Mouse (Mus musculus) hindbrain, embryonic 16.5 days (tissue): Measurements from ENCODE around the gene Tspan18. TPM values are rescaled to one million over a fixed set of nuclear protein-coding genes. Genes with fewer than 3 reads are reported as not detected.

ENCODE experiments used
- ATAC-seq: fragments of 200-750 bp; cut with Nextera tagmentation; 2 replicates; pipeline ENCODE4 v1.8.0; 2017; ENCODE audit warnings: moderate TSS enrichment, moderate library complexity
- H3K27ac ChIP-seq: fragments of 300-500 bp; sonication (generic); 2 replicates; pipeline ENCODE4 v1.5.1; 2014; ENCODE audit warnings: low read depth, mild to moderate bottlenecking, control low read depth, low read length, moderate library complexity
- H3K27me3 ChIP-seq: fragments of 300-500 bp; sonication (generic); replicated peaks from 2 replicates; pipeline ENCODE4 v1.6.1; 2014; ENCODE audit warnings: low read length; ENCODE audit not compliant: control insufficient read depth, insufficient read depth
- H3K36me3 ChIP-seq: fragments of 300-500 bp; sonication (generic); 2 replicates; pipeline ENCODE4 v1.6.1; 2014; ENCODE audit warnings: mild to moderate bottlenecking, low read length, moderate library complexity, mixed read lengths; ENCODE audit not compliant: control insufficient read depth, insufficient read depth
- H3K4me1 ChIP-seq: fragments of 300-500 bp; sonication (generic); 2 replicates; pipeline ENCODE4 v1.6.1; 2014; ENCODE audit warnings: low read depth, low read length; ENCODE audit not compliant: control insufficient read depth, insufficient read depth
- H3K4me2 ChIP-seq: fragments of 300-500 bp; sonication (generic); 2 replicates; pipeline ENCODE4 v1.6.1; 2014; ENCODE audit warnings: mild to moderate bottlenecking, low read length, control low read depth, moderate library complexity
- H3K4me3 ChIP-seq: fragments of 300-500 bp; sonication (generic); 2 replicates; pipeline ENCODE4 v1.5.1; 2014; ENCODE audit warnings: mild to moderate bottlenecking, low read length, control low read depth, moderate library complexity
- H3K9ac ChIP-seq: fragments of 300-500 bp; sonication (generic); 2 replicates; pipeline ENCODE4 v1.6.1; 2014; ENCODE audit warnings: low read depth, mild to moderate bottlenecking, control low read depth, low read length, moderate library complexity
- H3K9me3 ChIP-seq: fragments of 300-500 bp; sonication (generic); 2 replicates; pipeline ENCODE4 v1.6.1; 2014; ENCODE audit warnings: mild to moderate bottlenecking, low read length, moderate library complexity; ENCODE audit not compliant: control insufficient read depth
- WGBS: fragments of 180-500 bp; shearing (Covaris S2); extraction: QIAGEN DNeasy Blood & Tissue Kit; methylation state at CpG from one replicate; pipeline ENCODE4 v1.1.7; 2014; 5-methylcytosine and 5-hydroxymethylcytosine counted together
- polyA plus RNA-seq: library from polyadenylated mRNA; unstranded; fragments of >200 nt; fragmentation: Nextera tagmentation; extraction: Ambion mirVana; gene quantifications from 2 replicates; pipeline ENCODE4 v1.2.1, GENCODE M21; 2015

Tspan18 gene
- polyA plus RNA-seq, 1 experiment from 2014 or later: 15.7 TPM

DNA sequence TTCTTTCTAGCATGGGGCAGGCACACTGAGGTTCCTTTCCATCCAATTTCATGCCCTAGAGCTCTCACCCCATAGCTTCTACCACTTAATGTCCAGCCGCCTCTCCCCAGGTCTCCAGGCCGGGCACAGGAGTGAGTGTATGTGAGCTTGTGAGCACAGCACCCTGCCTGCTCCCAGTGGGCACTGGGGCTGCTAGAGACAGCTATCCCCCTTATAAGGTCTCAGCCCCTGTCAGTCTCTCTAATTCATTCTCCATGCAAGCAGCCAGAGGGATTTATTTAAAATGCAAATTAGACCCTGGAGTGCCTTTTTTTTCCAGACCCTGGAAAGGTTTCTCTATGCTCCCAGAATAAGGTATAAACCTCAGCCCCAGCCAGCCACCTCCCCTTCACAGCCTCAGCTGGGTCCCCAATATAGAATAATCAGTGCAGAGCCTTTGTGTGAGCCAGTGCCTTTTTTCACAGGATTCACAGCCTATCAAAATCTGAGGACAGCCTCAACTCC is 54.1 kb downstream of the Tspan18 start:
- peaks cover 44% of the 10 kb centered on the region for H3K4me1 ChIP-seq
- no peak overlapping the region for H3K9ac ChIP-seq
- no peak overlapping the region for H3K4me3 ChIP-seq
- ATAC-seq: no peak
- H3K27ac ChIP-seq: peak overlapping the region; percentile 9; the same call in 1 of the 2 replicates
- 35% methylated on average over 2 of the region's 2 CpGs for WGBS
- H3K4me2 ChIP-seq: no peak overlapping the region
- no peaks in the 10 kb centered on the region for H3K36me3 ChIP-seq
- H3K9me3 ChIP-seq: no peaks in the 10 kb centered on the region
- H3K27me3 ChIP-seq: no peaks in the 10 kb centered on the region

DNA sequence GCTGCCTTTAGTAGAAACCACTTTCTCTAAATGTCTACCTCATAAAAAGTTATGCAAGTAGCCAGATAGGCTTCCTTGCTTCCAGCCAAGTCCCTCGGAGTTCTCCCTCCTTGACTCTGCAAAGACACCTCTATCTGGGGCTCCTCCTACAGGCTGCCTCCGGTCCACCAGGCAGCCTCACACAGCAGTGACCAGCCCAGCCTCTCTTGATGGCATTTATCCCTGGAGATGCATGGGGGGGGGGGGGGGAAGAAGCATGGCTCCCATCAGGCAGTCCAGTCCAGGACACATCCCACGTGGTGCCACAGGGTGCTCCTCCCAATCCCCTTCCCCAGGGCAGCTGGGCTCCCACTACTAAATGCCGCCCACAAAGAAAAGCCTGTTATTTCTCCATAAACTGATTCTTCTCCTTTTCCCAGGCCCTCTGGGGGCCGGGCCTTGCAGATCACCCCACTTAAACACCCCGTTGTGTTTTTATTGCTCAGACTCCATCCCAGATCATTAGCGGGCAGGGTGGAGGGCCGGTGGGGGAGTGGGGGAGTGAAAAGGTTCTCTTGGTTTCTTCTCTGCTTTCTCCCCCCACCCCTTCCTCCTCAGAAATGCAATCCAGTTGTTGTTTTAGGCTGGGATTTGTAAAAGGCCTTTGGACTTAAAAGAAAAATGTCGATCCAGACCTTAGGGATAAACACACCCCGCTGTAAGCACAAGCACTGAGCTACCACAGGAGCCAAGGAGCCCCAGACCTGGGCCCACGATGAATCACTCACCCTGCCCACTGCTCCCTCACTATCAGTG is 55.9 kb downstream of the Tspan18 start:
- H3K9me3 ChIP-seq: no peaks in the 10 kb centered on the region
- H3K4me1 ChIP-seq: peaks cover 31% of the 10 kb centered on the region
- peak; percentile 44 for ATAC-seq
- no peak overlapping the region for H3K4me3 ChIP-seq
- H3K27me3 ChIP-seq: no peaks in the 10 kb centered on the region
- no peak overlapping the region for H3K4me2 ChIP-seq
- 9% methylated on average over 11 of the region's 11 CpGs for WGBS
- H3K36me3 ChIP-seq: no peaks in the 10 kb centered on the region
- no peak overlapping the region for H3K9ac ChIP-seq
- H3K27ac ChIP-seq: no peak overlapping the region

DNA sequence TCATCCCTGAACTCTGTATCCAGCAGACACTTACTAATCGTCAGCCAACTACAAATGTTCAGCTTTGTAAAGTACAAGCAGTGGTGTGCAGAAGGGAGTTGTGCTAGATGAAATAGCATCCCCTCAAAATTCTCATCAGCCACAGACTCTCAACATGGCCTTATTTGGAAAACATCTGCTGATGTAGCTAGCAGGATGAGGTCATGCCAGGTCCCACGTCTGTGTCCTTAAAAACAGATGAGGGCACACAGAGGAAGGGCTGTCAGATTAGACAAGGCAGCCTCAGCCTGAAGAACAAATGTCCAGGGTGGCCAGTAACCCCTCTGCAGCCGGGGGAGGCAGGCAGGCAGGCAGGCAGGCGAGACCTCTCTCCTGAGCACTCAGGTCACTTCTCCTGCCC is 56.8 kb downstream of the Tspan18 start:
- no peaks in the 10 kb centered on the region for H3K9me3 ChIP-seq
- no peak overlapping the region for H3K27ac ChIP-seq
- no peaks in the 10 kb centered on the region for H3K27me3 ChIP-seq
- WGBS: 27% methylated on average over 4 of the region's 4 CpGs
- H3K4me3 ChIP-seq: no peak overlapping the region
- H3K4me2 ChIP-seq: no peak overlapping the region
- H3K36me3 ChIP-seq: no peaks in the 10 kb centered on the region
- peaks cover 25% of the 10 kb centered on the region for H3K4me1 ChIP-seq
- ATAC-seq: no peak
- 0 out of 2 replicates have a peak overlapping the region, but pooled peaks have one; percentile 10 for H3K9ac ChIP-seq

DNA sequence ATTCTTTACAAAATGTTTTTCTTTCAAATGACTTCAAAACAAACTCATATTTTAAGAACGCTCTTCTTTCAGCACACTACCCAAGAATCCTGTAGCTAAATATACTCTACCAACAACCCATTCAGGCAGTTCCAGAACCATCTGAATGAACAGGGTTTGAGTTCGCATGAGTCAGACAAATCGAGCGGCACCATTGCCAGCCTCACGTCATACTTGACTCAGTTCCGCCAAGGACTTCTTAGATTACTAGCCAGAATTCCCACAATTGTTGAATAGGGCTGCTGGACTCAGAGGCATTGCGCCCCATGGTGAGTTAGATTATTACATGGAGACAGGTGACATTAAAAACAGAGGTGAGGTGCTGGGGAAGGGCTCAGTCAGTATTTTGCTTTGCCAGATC is 58.3 kb downstream of the Tspan18 start:
- no peak for ATAC-seq
- Histone ChIP-seq H3K4me1 (peaks cover 25% of the 10 kb centered on the region), H3K4me3 (no peak overlapping the region), H3K4me2 (no peak overlapping the region), H3K9ac (no peak overlapping the region), H3K27me3 (no peaks in the 10 kb centered on the region), H3K9me3 (no peaks in the 10 kb centered on the region), H3K27ac (no peak overlapping the region), H3K36me3 (no peaks in the 10 kb centered on the region)
- WGBS: 88% methylated on average over 7 of the region's 7 CpGs

DNA sequence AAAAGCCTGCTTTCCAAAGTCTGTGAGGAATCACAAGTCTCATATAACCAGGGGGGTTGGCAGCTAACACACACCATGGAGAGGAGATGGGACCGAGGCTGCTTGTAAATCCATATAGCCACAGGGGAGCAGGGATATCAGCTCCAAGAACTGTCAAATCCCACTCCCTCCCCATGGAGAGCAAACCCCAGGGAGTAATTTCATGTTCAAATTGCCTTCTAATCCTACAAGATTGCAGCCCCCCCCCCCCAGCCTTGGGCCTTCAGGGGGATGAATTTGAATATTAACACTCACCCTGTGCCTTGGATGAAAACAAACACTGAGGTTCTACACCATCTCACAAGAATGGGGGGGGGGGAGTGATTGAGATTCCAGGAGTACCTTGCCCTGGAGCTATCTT is 60.4 kb downstream of the Tspan18 start:
- H3K4me2 ChIP-seq: no peak overlapping the region
- H3K9ac ChIP-seq: no peak overlapping the region
- H3K4me3 ChIP-seq: no peak overlapping the region
- no peak overlapping the region for H3K27ac ChIP-seq
- peaks cover 14% of the 10 kb centered on the region for H3K4me1 ChIP-seq
- H3K36me3 ChIP-seq: no peaks in the 10 kb centered on the region
- 17% methylated on average over 1 of the region's 1 CpGs for WGBS
- no peaks in the 10 kb centered on the region for H3K27me3 ChIP-seq
- no peak for ATAC-seq
- H3K9me3 ChIP-seq: no peaks in the 10 kb centered on the region

DNA sequence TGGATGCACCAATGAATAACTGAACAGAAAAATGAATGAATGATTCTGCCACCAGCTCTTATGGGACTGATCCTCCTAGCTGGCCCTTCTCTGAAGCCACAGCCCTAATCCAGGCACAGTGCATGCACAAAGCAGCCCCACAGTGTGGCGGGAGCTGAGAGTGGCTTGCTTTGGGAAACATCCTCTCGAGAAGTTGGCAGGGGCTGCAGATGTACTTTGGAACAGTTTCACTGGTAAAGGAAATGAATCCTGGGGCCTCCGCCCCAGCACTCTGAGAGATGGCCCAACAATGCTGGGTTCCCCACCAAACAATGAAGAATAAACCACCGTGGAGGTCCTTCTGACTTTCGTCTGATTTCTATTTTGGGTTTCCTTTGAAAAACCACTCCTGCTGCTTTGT is 64.2 kb downstream of the Tspan18 start:
- no peaks in the 10 kb centered on the region for H3K36me3 ChIP-seq
- H3K4me3 ChIP-seq: no peak overlapping the region
- no peak for ATAC-seq
- H3K27ac ChIP-seq: no peak overlapping the region; the same call in 1 of the 2 replicates
- WGBS: 29% methylated on average over 5 of the region's 5 CpGs
- no peaks in the 10 kb centered on the region for H3K27me3 ChIP-seq
- H3K9me3 ChIP-seq: no peaks in the 10 kb centered on the region
- peaks cover 26% of the 10 kb centered on the region for H3K4me1 ChIP-seq
- H3K9ac ChIP-seq: no peak overlapping the region
- no peak overlapping the region for H3K4me2 ChIP-seq

DNA sequence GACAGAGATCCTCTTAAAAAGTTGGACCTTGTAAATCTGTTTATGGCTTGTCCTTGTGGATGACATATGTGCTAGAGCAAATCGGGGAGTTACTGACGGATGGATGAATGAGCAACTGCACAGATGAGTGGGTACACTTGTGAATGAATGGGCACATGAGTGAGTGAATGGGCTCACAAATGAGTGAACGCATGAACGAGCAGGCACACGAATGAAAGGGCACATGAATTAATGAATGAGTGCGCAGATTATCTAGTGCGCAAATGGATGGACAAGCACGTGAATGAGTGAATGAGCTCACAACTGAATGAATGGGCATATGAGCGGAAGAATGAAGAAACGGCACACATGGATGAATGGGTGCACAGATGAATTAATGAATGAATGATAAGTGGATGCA is 64.7 kb downstream of the Tspan18 start:
- H3K9me3 ChIP-seq: no peaks in the 10 kb centered on the region
- no peak overlapping the region for H3K9ac ChIP-seq
- no peak for ATAC-seq
- no peak overlapping the region for H3K4me3 ChIP-seq
- H3K4me1 ChIP-seq: peaks cover 26% of the 10 kb centered on the region
- no peak overlapping the region for H3K4me2 ChIP-seq
- 71% methylated on average over 10 of the region's 10 CpGs for WGBS
- no peak overlapping the region for H3K27ac ChIP-seq
- H3K27me3 ChIP-seq: no peaks in the 10 kb centered on the region
- H3K36me3 ChIP-seq: no peaks in the 10 kb centered on the region

DNA sequence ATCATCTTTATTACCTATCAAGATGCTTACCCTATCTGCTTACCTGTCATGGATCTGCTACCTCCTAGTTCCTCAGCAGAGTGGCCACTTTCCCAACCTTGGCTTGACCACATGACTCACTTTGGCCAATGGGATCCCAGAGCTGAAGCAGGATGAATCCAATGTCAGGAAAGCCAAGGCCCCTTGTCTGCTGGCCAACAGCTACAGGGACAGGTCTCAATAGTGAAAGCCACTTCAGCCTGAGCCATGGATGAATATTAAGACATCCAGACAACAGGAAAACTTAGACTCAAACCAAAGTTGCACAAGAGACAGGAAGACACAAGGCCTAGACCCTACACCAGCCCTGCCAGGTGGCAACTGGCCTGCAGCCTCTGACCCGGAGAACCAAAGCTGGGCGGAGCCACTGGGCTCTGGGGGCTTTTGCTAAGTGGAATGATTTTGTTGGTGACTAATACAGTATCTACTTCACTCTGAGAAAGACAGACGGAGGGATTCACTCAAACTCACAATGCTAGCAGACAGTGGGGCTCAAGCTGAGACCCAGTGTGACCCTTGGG is 65.5 kb downstream of the Tspan18 start:
- ATAC-seq: no peak
- Histone ChIP-seq H3K9ac (no peak overlapping the region), H3K4me2 (no peak overlapping the region), H3K36me3 (no peaks in the 10 kb centered on the region), H3K9me3 (no peaks in the 10 kb centered on the region), H3K4me3 (no peak overlapping the region), H3K4me1 (peaks cover 22% of the 10 kb centered on the region), H3K27me3 (no peaks in the 10 kb centered on the region), H3K27ac (no peak overlapping the region)
- WGBS: 87% methylated on average over 3 of the region's 3 CpGs

DNA sequence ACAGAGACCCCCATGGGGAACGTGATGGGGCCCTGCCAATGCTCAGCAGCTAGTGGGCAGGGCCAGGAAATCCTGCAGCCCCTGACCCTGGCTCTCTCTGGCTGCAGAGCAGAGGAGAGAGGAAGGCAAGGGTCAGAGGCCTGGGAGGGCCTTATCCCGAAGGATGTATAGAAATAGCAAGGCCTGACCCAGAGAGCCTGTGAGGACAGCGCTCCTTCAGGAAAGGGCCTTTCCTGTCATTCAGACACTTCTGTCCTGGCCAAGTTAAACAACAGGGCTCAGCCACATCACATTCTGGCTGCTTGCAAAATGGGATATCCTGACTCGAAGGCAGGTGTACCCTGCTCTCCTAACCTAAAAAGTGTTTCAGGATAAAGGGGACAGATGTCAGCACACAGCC is 66.5 kb downstream of the Tspan18 start:
- Histone ChIP-seq H3K4me1 (peaks cover 22% of the 10 kb centered on the region), H3K4me2 (no peak overlapping the region), H3K27me3 (no peaks in the 10 kb centered on the region), H3K27ac (peak overlapping the region; percentile 40), H3K4me3 (no peak overlapping the region), H3K36me3 (no peaks in the 10 kb centered on the region), H3K9ac (no peak overlapping the region), H3K9me3 (no peaks in the 10 kb centered on the region)
- ATAC-seq: no peak
- WGBS: 62% methylated on average over 4 of the region's 4 CpGs
